Mouse (Mus musculus) spleen, adult 12 weeks (tissue): ENCODE measurements around the gene Spry2.

ENCODE experiments used
- DNase-seq: peaks from one replicate; pipeline ENCODE4 v3.0.0; 2022; ENCODE audit warnings: low spot score

Gene Spry2

GRCm38 (mm10) chr14:105896791-105897568, at the start of gene Spry2:
Spry2 (minus strand) TSS chr14:105896819.
- DNase-seq, result no peak

- no peak for DNase-seq
Observed at GRCm38 (mm10) chr14:105941353-105941752, 44.7 kb upstream of the Spry2 start.

GRCm38 (mm10) chr14:105926726-105927125, 30.1 kb upstream of the Spry2 start:
- no peak for DNase-seq

GRCm38 (mm10) chr14:105925305-105925704, 28.7 kb upstream of the Spry2 start:
- no peak for DNase-seq

- no peak for DNase-seq
Observed at GRCm38 (mm10) chr14:105924712-105925111, 28.1 kb upstream of the Spry2 start.

GRCm38 (mm10) chr14:105922874-105923273, 26.3 kb upstream of the Spry2 start:
- DNase-seq, result no peak

GRCm38 (mm10) chr14:105922427-105922826, 25.8 kb upstream of the Spry2 start:
- DNase-seq, result no peak

GRCm38 (mm10) chr14:105921217-105921695, 24.6 kb upstream of the Spry2 start:
- DNase-seq, result no peak

- no peak for DNase-seq
Observed at GRCm38 (mm10) chr14:105920395-105921216, 24.0 kb upstream of the Spry2 start.

GRCm38 (mm10) chr14:105907216-105907615, 10.6 kb upstream of the Spry2 start:
- DNase-seq, result no peak

- DNase-seq, result no peak
Observed at GRCm38 (mm10) chr14:105905935-105906334, 9.3 kb upstream of the Spry2 start.

GRCm38 (mm10) chr14:105905509-105905908, 8.9 kb upstream of the Spry2 start:
- DNase-seq, result no peak

- no peak for DNase-seq
Observed at GRCm38 (mm10) chr14:105902807-105903206, 6.2 kb upstream of the Spry2 start.

GRCm38 (mm10) chr14:105900841-105901240, 4.2 kb upstream of the Spry2 start:
- no peak for DNase-seq

GRCm38 (mm10) chr14:105899116-105899515, 2.5 kb upstream of the Spry2 start:
- no peak for DNase-seq

- DNase-seq, result peak; percentile 35
Observed at GRCm38 (mm10) chr14:105898266-105899111, 1.9 kb upstream of the Spry2 start.

GRCm38 (mm10) chr14:105897569-105898101, 1.0 kb upstream of the Spry2 start:
- no peak for DNase-seq

- DNase-seq, result no peak
Observed at GRCm38 (mm10) chr14:105895961-105896651, 513 bp downstream of the Spry2 start.

- no peak for DNase-seq
Observed at GRCm38 (mm10) chr14:105894971-105895873, 1.4 kb downstream of the Spry2 start.

GRCm38 (mm10) chr14:105893623-105893995, 3.0 kb downstream of the Spry2 start:
- DNase-seq, result no peak
